Mouse (Mus musculus) adrenal gland, adult 18-20 months (tissue): ENCODE data around the gene Naga. TPM values are rescaled to one million over a fixed set of nuclear protein-coding genes. Genes with fewer than 3 reads are reported as not detected.
"Not testable (repeated sequence)": the region's sequence is repeated elsewhere in the genome, so short reads cannot be mapped to it uniquely, and the experiment has no call there.

Experiments used
- DNase-seq, 2 experiments: peaks; one replicate each; pipeline ENCODE4 v3.0.0; 2021 to 2022; ENCODE audit warnings: low spot score in 2 of 2
- long read RNA-seq, 2 experiments: library from polyadenylated mRNA; stranded (forward); transcript quantifications; one replicate each; pipeline ENCODE4 v2.0.0; 2021
- total RNA-seq, 2 experiments: library from RNA; stranded (reverse); gene quantifications; 1 replicate in 1 of 2; 2 replicates in 1 of 2; pipeline ENCODE4 v1.2.3; 2021

Gene Naga
- total RNA-seq = 10 to 100 TPM; 46.1 to 67.0 TPM
- long read RNA-seq, experiment 1, transcript Naga-201 (10 exons, 1,913 nt) = major isoform, 22 of 33 reads
- long read RNA-seq, experiment 1, partial matches to known transcripts = 3 of 33 reads
- long read RNA-seq, experiment 1, other reads (novel, unspliced or antisense) = 8 of 33 reads
- long read RNA-seq, experiment 2, transcript Naga-201 (10 exons, 1,913 nt) = major isoform, 41 of 56 reads
- long read RNA-seq, experiment 2, partial matches to known transcripts = 3 of 56 reads
- long read RNA-seq, experiment 2, other reads (novel, unspliced or antisense) = 7 of 56 reads

DNA sequence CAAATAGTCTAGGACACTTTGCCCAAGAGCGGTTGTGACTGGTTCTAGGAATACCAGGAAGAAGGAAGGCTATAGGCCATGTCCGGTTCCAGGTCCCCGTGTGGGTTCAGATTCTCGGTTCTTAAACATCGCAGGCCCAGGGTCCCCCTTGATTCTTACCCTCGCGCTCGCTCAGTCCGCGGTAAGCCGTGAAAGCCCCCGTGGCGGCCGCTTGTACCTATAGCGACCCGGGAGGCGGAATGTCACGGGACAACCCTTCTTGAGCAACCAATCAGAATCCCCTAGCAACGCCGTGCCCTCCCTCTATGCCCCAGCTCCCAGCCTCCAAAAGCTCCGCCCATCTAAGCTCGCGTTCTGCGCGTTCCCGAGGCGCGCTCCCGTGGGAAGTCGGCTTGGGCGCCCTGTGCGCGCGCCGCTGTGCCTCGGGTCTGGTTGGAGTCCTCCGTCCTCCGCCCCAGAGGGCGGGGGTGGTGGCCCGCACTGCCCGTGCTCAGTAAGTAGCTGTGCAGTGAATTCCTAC is at the start of gene Naga, which contains the start of the genes Pheta2 and Smdt1:
Naga (minus strand) TSS at position 333 of the 520 bp plus-strand sequence.
Pheta2 (plus strand) TSS at position 350 of the 520 bp plus-strand sequence.
Smdt1 (plus strand) TSS at position 367 of the 520 bp plus-strand sequence.
- peak; percentile 96 to 97 for DNase-seq

DNA sequence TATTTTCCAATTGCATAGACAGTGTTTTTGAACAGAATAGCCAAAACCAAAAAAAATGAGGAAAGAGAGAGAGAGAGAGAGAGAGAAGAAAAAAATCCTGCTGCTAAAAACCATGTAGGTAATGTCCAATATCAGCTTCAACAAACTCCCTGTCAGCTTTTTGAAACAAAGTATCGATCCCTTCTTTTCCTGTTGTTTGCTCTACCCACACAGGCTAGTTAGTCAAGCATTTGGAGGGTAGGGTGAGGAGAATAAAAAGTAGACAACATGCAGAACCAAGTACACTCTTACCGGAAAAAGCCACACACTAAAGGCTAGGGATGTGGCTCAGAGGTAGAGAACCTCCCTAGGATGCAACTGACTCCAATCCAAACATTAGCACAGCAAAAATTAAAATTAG is 47.0 kb upstream of the Naga start:
- no peak for DNase-seq

DNA sequence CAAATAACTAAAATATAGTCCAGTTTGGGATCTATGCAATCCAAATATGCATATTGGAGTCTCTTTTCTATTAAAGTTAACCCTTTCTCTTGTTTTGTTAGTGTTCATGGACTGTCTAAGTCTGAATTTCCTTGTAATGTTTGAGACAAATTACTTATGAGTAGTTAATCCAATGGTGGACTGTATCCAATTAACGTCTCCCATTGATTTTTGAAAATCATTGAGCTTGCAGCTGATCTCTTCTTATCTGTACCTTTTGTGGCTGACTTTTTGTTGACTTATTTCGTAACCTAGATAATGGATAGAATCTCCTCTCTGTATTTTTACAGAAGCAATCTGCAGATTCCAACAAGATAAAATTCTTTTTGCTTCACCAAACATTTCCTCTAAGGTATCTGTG is 43.7 kb upstream of the Naga start:
- no peak for DNase-seq

GRCm38 (mm10) chr15:82380714-82381062 is 42.0 kb upstream of the Naga start:
- DNase-seq = no peak

GRCm38 (mm10) chr15:82379871-82380713 is 41.4 kb upstream of the Naga start, which contains the start of gene Cyp2d22:
TSS of gene Cyp2d22 (minus strand) at chr15:82380260.
- DNase-seq = peak; percentile 52 to 67

DNA sequence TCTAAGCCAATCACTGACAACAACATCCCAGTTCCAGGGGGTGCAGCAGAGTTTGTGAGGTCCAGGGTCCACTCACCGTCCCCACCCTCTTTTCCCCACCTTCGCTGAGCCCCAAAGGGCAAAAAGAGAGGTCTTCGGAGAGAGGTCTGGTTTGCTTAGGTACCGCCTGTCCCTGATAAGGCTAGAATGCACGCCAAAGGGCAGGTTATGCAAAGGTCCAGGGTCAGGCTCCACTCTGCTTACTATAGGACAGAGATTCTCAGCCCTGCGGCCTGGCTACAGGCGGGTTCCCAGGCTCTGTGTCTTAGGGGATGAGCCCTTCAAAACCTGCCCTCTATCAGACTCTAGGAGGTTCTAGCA is 40.8 kb upstream of the Naga start:
- no peak for DNase-seq

- no peak for DNase-seq
These were observed 39.8 kb upstream of the Naga start for GRCm38 (mm10) chr15:82378261-82379180.

DNA sequence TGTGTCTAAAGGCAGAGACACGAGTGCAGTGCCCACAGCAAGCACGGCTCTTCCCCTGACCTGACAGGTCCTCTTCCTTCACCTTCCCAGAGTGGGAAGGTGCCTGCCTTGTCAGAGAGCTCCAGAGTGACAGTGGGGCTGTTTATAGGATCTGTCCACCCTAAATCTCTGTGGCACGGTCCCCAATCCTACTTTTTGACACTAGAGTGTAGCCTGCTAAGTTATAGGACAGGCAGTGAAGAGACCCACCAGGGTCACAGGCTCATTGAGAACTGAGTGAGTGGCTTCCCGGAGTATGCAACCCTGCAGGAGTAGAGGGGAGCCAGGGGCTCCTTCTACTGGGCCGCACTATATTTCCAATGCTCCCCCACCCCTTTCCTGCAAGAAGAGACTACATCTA is 39.0 kb upstream of the Naga start:
- DNase-seq = no peak

DNA sequence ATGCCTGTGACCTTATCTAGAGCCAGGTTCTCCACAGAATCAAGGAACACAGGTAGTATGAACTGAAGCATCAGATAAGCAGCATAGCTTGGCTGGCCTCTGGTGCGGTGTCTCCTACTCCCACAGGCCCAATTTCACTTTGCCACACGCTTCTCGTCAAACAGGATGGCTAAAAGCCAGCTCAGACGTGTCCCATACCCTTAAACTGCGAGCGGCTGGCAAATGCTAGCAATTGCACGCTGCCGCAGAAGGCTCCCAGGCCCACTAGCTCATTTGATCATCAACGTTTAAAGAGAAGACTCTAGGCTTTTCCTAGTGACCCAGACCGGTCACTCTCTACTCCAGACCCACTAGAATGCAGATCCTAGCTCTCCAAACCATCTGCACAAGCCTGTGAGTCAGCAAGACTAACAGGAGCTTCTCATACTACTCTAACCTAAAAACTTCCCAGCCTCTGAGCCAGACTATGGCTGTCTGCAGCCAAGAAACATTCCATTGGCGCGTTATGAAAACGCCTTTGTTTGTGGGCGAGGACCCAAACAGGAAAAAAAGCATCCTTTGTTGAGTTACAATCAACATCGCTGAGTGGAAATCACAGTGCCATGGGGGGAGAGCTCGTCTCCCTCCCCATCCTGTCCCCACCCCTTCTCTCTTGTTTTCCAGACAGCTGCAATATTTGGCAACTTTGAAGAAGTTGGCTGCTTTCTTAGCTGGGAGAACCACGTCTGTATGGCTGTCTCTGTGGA is 37.8 kb upstream of the Naga start:
- DNase-seq = no peak

- DNase-seq = no peak
These were observed 37.1 kb upstream of the Naga start for GRCm38 (mm10) chr15:82375855-82376254.

GRCm38 (mm10) chr15:82374437-82374836 is 35.7 kb upstream of the Naga start:
- no peak for DNase-seq

DNA sequence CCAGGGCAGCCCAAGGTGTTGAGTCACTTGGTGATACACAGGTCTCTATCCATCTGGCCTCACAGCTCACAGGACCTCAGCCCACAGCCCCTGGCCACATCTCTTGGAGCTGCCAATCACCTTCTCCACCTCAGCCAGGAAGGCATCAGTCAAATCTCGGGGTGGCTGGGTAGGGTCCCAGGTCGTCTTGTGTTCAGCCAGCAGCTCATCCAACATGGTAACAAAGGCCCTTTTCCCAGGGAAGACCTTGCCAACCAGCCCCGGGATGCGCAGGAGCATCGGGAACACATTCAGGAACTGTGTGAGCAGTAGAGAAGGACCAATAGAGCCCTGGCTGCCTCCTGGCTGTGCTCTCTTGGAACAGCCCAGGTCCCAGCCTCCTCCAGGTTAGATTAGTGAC is 34.3 kb upstream of the Naga start:
- DNase-seq = no peak

GRCm38 (mm10) chr15:82372446-82372845 is 33.7 kb upstream of the Naga start:
- no peak for DNase-seq

DNA sequence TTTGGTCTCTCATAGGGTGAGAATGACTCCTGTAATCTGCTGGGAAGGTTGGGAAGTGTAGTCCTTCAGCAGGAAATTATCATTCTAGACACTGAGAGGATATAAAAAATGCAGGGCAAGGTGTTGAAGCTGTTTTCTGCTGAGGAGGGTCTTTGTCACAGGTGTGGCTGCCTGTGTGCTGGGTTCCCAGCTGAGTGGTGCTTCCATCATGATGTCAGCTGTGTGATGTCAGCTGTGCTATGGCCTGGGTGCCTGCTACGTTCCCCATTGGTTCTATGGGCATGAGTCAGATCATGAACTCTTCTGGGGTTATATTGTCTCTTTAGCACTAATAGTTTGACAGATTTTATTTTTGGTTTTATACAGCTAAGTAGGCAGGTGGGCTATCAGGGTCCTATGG is 30.1 kb upstream of the Naga start:
- DNase-seq = no peak

- no peak for DNase-seq
These were observed 29.4 kb upstream of the Naga start for GRCm38 (mm10) chr15:82368146-82368545.

GRCm38 (mm10) chr15:82364561-82364960 is 25.8 kb upstream of the Naga start:
- not testable (repeated sequence) for DNase-seq

DNA sequence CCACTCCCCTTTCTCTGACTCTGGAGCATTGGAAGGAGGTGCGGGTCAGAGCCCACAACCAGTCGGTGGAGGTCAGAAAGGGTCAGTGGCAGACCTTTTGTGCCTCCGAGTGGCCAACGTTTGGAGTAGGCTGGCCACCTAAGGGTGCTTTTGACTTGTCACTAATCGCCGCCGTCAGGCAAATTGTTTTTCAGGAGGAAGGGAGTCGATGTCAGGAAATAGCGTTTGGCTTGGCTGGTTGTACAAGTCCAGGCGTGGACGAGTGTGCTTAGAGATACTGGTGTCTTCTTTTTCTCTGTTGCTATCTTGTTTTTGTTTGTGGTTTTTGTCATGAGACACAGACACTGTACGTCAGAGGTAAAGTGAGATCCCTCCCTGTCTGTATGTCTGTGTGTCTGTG is 25.1 kb upstream of the Naga start:
- DNase-seq = not testable (repeated sequence)

DNA sequence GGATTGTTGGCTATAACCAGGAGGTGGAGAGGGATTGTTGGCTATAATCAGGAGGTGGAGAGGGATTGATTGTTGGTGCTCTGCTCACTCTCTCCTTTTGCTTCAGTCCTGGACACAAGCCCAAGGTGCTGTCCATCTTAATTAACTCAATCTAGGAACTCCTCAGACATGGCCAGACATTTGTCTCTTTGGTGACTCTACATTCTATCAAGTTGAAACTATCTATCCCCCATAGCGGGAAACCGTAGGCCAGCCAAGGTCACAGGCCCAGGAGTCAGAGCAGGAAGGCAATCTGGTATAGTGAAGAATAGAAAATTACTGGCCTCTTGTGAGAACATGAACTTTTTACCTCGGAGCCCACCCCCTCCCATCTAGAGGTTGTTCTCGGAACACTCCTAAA is 23.5 kb upstream of the Naga start:
- DNase-seq = no peak

- no peak for DNase-seq
These were observed 22.8 kb upstream of the Naga start for GRCm38 (mm10) chr15:82361459-82362018.
